Mouse (Mus musculus) ES-Bruce4 (cell line): ENCODE results near the gene Kirrel3. TPM values are rescaled to one million over a fixed set of nuclear protein-coding genes. Genes with fewer than 3 reads are reported as not detected.

Source experiments
- H3K27ac ChIP-seq: 2 replicates; pipeline ENCODE4 v1.5.1; 2012; ENCODE audit warnings: low read length, inconsistent platforms; ENCODE audit not compliant: insufficient read depth
- H3K27me3 ChIP-seq: 2 replicates; pipeline ENCODE4 v1.6.1; 2012; ENCODE audit warnings: mild to moderate bottlenecking, low read length, inconsistent platforms; ENCODE audit not compliant: control insufficient read depth, poor library complexity, insufficient read depth, severe bottlenecking
- H3K36me3 ChIP-seq: 2 replicates; pipeline ENCODE4 v1.6.1; 2012; ENCODE audit warnings: inconsistent platforms, mild to moderate bottlenecking, low read length, moderate library complexity; ENCODE audit not compliant: control insufficient read depth, poor library complexity, insufficient read depth, severe bottlenecking
- H3K4me1 ChIP-seq: one replicate; pipeline ENCODE4 v1.8.1; 2011; ENCODE audit warnings: low read length; ENCODE audit not compliant: control insufficient read depth, insufficient read depth
- H3K4me3 ChIP-seq: 2 replicates; pipeline ENCODE4 v1.5.1; 2011; ENCODE audit warnings: low read depth, mild to moderate bottlenecking, low read length
- H3K9ac ChIP-seq: 2 replicates; pipeline ENCODE4 v1.6.1; 2012; ENCODE audit warnings: low read depth, mild to moderate bottlenecking, inconsistent platforms; ENCODE audit not compliant: poor library complexity, severe bottlenecking
- H3K9me3 ChIP-seq: replicated peaks from 2 replicates; pipeline ENCODE4 v1.6.1; 2012; ENCODE audit warnings: mild to moderate bottlenecking, low read length, inconsistent platforms; ENCODE audit not compliant: control insufficient read depth, poor library complexity, insufficient read depth, severe bottlenecking
- CTCF ChIP-seq: IDR thresholded peaks from one replicate; pipeline ENCODE4 v1.8.1; 2011; ENCODE audit warnings: low read depth, low read length
- EP300 ChIP-seq: IDR thresholded peaks from 2 replicates; pipeline ENCODE4 v1.6.1; 2011; ENCODE audit warnings: low read depth, low read length; ENCODE audit not compliant: insufficient read depth
- POLR2A ChIP-seq: IDR thresholded peaks from one replicate; pipeline ENCODE4 v1.8.1; 2011; ENCODE audit warnings: low read length; ENCODE audit not compliant: insufficient read depth
- polyA plus RNA-seq: library from polyadenylated mRNA; stranded (reverse); fragments of >200 nt; gene quantifications from 2 replicates; pipeline ENCODE4 v1.2.4, GENCODE M21; 2011; ENCODE audit warnings: low read depth; ENCODE audit not compliant: missing spikeins, insufficient read depth, insufficient read length

Kirrel3 gene
- polyA plus RNA-seq, 1 experiment: 0.52 TPM

GRCm38 (mm10) chr9:34555699-34556098, 70.0 kb downstream of the Kirrel3 start:
- no peak overlapping the region for H3K27ac ChIP-seq
- no peak for TF ChIP-seq CTCF
- no peak for TF ChIP-seq POLR2A
- no peak for TF ChIP-seq EP300
- H3K4me1 ChIP-seq: no peaks in the 10 kb centered on the region
- no peak overlapping the region for H3K9ac ChIP-seq
- no peaks in the 10 kb centered on the region for H3K36me3 ChIP-seq
- H3K27me3 ChIP-seq: no peaks in the 10 kb centered on the region
- H3K4me3 ChIP-seq: no peak overlapping the region
- H3K9me3 ChIP-seq: no peaks in the 10 kb centered on the region

- H3K27me3 ChIP-seq: no peaks in the 10 kb centered on the region
- TF ChIP-seq POLR2A (no peak), CTCF (no peak), EP300 (no peak)
- H3K36me3 ChIP-seq: no peaks in the 10 kb centered on the region
- no peak overlapping the region for H3K4me3 ChIP-seq
- H3K9me3 ChIP-seq: no peaks in the 10 kb centered on the region
- no peak overlapping the region for H3K9ac ChIP-seq
- no peaks in the 10 kb centered on the region for H3K4me1 ChIP-seq
- no peak overlapping the region for H3K27ac ChIP-seq
Measured at GRCm38 (mm10) chr9:34557846-34558245, 72.2 kb downstream of the Kirrel3 start.

- no peak overlapping the region for H3K4me3 ChIP-seq
- no peak for TF ChIP-seq POLR2A
- no peak for TF ChIP-seq EP300
- no peak for TF ChIP-seq CTCF
- no peaks in the 10 kb centered on the region for H3K36me3 ChIP-seq
- no peaks in the 10 kb centered on the region for H3K27me3 ChIP-seq
- no peaks in the 10 kb centered on the region for H3K9me3 ChIP-seq
- no peak overlapping the region for H3K27ac ChIP-seq
- no peaks in the 10 kb centered on the region for H3K4me1 ChIP-seq
- H3K9ac ChIP-seq: no peak overlapping the region
Measured at GRCm38 (mm10) chr9:34558291-34558899, 72.7 kb downstream of the Kirrel3 start.

GRCm38 (mm10) chr9:34559102-34559501, 73.4 kb downstream of the Kirrel3 start:
- TF ChIP-seq CTCF: no peak
- TF ChIP-seq EP300: no peak
- TF ChIP-seq POLR2A: no peak
- Histone ChIP-seq H3K4me3 (no peak overlapping the region), H3K27ac (no peak overlapping the region), H3K4me1 (no peaks in the 10 kb centered on the region), H3K9me3 (no peaks in the 10 kb centered on the region), H3K36me3 (no peaks in the 10 kb centered on the region), H3K9ac (no peak overlapping the region), H3K27me3 (no peaks in the 10 kb centered on the region)

GRCm38 (mm10) chr9:34561281-34561680, 75.6 kb downstream of the Kirrel3 start:
- Histone ChIP-seq H3K9ac (no peak overlapping the region), H3K27ac (no peak overlapping the region), H3K27me3 (no peaks in the 10 kb centered on the region), H3K36me3 (no peaks in the 10 kb centered on the region), H3K9me3 (no peaks in the 10 kb centered on the region), H3K4me3 (no peak overlapping the region), H3K4me1 (no peaks in the 10 kb centered on the region)
- no peak for TF ChIP-seq EP300

- H3K9me3 ChIP-seq: no peaks in the 10 kb centered on the region
- no peaks in the 10 kb centered on the region for H3K4me1 ChIP-seq
- no peaks in the 10 kb centered on the region for H3K27me3 ChIP-seq
- no peak overlapping the region for H3K9ac ChIP-seq
- no peaks in the 10 kb centered on the region for H3K36me3 ChIP-seq
- H3K27ac ChIP-seq: no peak overlapping the region
- H3K4me3 ChIP-seq: no peak overlapping the region
- no peak for TF ChIP-seq CTCF
- no peak for TF ChIP-seq POLR2A
- TF ChIP-seq EP300: no peak
Measured at GRCm38 (mm10) chr9:34562437-34563000, 76.8 kb downstream of the Kirrel3 start.
